Mouse (Mus musculus) cerebellum, postnatal 10 days (tissue): ENCODE measurements around the gene Gabpa.

ENCODE experiments used
- DNase-seq, 2 experiments: peaks; one replicate each; pipeline ENCODE4 v3.0.0; 2021; ENCODE audit warnings: mixed read lengths in 2 of 2

The Gabpa gene

DNA sequence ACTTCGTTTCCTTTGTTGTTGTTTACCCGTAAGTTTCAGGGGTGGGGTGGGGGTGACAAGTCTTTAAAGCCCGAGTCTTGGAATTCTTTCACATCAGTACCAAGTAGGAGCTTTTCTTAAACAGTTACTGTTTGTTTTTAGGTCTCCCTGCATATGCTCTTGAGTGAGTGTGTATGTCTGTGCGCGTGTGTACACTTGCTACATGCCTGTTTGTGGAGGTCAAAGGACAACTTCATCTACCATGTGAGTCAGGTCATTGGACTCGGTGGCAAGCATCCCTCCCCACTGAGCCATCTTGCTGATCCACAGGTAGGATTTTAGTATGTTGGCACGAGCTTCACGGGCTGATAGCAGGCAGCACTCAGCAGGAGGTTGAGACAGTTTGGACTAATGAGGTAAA, 39.1 kb downstream of the Gabpa start:
- DNase-seq = no peak

- DNase-seq = peak; percentile 46 to 54
These were observed 40.4 kb downstream of the Gabpa start for GRCm38 (mm10) chr16:84875012-84875717.

DNA sequence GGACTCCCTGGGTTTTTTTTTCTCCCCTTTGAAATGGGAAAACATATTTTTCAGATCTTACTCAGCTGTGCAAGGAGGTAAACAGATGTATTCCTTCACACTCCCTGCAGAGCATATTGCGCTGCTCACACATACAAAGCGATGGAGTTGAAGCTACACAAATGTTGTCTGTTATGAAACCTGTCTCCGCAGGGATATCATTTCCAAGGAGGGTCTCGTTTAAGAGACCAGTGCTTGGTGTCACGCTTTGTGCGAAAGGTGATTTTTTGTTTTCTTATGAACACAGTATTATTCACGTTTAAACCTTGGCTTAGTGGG, 41.0 kb downstream of the Gabpa start:
- no peak for DNase-seq

DNA sequence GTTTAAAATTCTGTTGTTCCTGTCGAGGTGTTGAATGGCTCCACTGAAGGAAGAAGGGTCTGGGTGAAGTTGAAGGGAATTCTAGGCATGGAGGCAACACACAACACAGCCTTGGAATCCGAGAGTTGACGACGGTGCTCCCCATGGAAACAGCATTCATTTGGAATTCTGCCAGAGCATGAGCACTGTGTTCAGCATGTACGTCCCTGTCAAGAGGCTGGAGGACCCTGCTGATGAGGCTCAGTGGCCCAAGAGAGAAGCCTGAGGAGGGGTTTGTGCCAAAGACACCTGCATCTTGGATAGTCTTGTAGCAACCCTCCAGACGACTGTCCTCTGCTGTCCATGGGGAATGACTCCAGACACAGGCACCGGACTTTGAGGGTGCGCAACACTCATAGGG, 41.4 kb downstream of the Gabpa start:
- peak; percentile 34 to 36 for DNase-seq

- peak; percentile 93 to 95 for DNase-seq
These were observed 44.4 kb downstream of the Gabpa start for GRCm38 (mm10) chr16:84879146-84879545.

- no peak for DNase-seq
These were observed 46.4 kb downstream of the Gabpa start for GRCm38 (mm10) chr16:84881168-84881567.

- no peak for DNase-seq
These were observed 47.1 kb downstream of the Gabpa start for GRCm38 (mm10) chr16:84881754-84882321.

GRCm38 (mm10) chr16:84884572-84884971, 49.8 kb downstream of the Gabpa start:
- DNase-seq = no peak

GRCm38 (mm10) chr16:84902995-84903394, 68.3 kb downstream of the Gabpa start:
- no peak for DNase-seq

DNA sequence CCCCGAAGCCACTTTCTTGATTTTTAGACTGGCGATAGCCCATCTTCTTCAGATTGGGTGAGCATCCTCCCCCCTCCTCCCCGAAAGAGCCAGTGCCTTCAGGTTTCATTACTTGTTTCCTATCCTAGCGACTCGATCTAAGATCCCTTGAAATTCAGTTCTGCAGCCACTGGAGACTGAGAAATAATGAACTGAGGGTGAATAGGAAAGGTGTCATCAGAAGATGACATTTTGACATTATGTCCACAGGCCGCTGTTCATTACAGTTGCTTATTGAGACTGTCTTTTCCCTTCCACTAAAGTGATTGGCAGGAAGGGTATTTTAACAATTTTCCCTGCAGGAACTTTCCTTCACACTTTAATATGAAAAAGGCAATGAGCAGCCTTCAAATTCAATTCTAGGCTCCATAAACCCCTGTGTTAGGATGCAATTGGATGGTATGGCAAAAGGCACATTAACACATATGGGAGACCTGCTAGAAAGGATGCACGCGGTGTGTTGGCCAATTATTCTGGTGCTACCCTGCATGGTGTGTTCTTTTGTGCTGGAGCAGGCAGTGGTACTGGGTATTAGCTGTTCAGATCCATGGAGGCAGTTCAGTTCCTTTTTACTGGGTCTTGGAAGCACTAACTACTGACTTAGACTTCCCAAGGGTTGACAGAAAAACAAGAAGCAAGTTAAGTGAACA, 76.9 kb downstream of the Gabpa start:
- no peak for DNase-seq
